Comparison of ENCODE assay signal across 8 mouse cellular contexts in genomic region chr5:125244825-125245533, GRCm38 (mm10).
A peak's percentile ranks its signal among the peaks of the same experiment; 100 is the strongest.
DNase-seq lines count a peak whose midpoint lies in the region; ATAC-seq and TF ChIP-seq lines count a peak whose summit lies in the region.

No protein-coding gene starts in this region.

- no peak for TF ChIP-seq EP300 in liver, postnatal 0 days (IDR thresholded peaks at IDR 0.05; ENCODE audit: low read depth)

- no peaks in the 10 kb centered on the region for H3K9me3 ChIP-seq in heart, embryonic 11.5 days (replicated peaks; ENCODE audit: control insufficient read depth, low read length)
- H3K9me3 ChIP-seq in forebrain, embryonic 10.5 days, result no peaks in the 10 kb centered on the region
- no peaks in the 10 kb centered on the region for H3K9me3 ChIP-seq in liver, postnatal 0 days (ENCODE audit: low read length)

- peaks cover 30% of the 10 kb centered on the region for H3K4me1 ChIP-seq in heart, embryonic 11.5 days (ENCODE audit: control insufficient read depth, insufficient read depth, low read length)
- H3K4me1 ChIP-seq in forebrain, embryonic 10.5 days, result peaks cover 62% of the 10 kb centered on the region
- peaks cover 3% of the 10 kb centered on the region for H3K4me1 ChIP-seq in liver, postnatal 0 days (ENCODE audit: insufficient read depth)

- WGBS in heart, embryonic 11.5 days (ENCODE audit: insufficient replicate concordance), result 8% methylated on average over 12 of the region's 13 CpGs
- WGBS in forebrain, embryonic 10.5 days, result 8% methylated on average over 13 of the region's 13 CpGs
- 30% methylated on average over 10 of the region's 13 CpGs for WGBS in liver, postnatal 0 days (ENCODE audit: insufficient replicate concordance)

- H3K79me2 ChIP-seq in C2C12 (ENCODE audit: control insufficient read depth, insufficient read depth), result no peaks in the 10 kb centered on the region

- H3K4me3 ChIP-seq in heart, embryonic 11.5 days (ENCODE audit: low read depth, low read length), result peak overlapping the region; percentile 27
- peak overlapping the region; percentile 6 for H3K4me3 ChIP-seq in C2C12 (ENCODE audit: insufficient read depth, poor library complexity, severe bottlenecking)
- H3K4me3 ChIP-seq in forebrain, embryonic 10.5 days, result peak overlapping the region; percentile 50
- H3K4me3 ChIP-seq in liver, postnatal 0 days (ENCODE audit: low read depth, low read length), result no peak overlapping the region

- H3ac ChIP-seq in C2C12 (ENCODE audit: control insufficient read depth, insufficient read length, low read depth), result peak overlapping the region; percentile 63

- H3K79me3 ChIP-seq in C2C12 (ENCODE audit: low read depth), result no peaks in the 10 kb centered on the region

- no peak for TF ChIP-seq CTCF in C2C12 (IDR thresholded peaks at IDR 0.05; ENCODE audit: control insufficient read depth, insufficient read depth, insufficient read length)
- TF ChIP-seq CTCF in liver, postnatal 0 days (IDR thresholded peaks at IDR 0.05; ENCODE audit: low read depth), result no peak

- H3K4me2 ChIP-seq in heart, embryonic 11.5 days, result peak overlapping the region; percentile 78
- peak overlapping the region; percentile 38 for H3K4me2 ChIP-seq in liver, postnatal 0 days (ENCODE audit: low read depth, low read length)

- no peak for DNase-seq in heart, adult 8-10 months (ENCODE audit: low spot score)
- DNase-seq in forebrain, embryonic 10.5 days (ENCODE audit: extremely low spot score, low spot score), result peak; percentile 60
- DNase-seq in liver, postnatal 0 days, result no peak
- no peak for DNase-seq in B cell, adult 2 months
- no peak for DNase-seq in cerebellum, adult 18-20 months

- H3K36me3 ChIP-seq in heart, embryonic 11.5 days (ENCODE audit: control insufficient read depth, insufficient read depth, low read length), result no peaks in the 10 kb centered on the region
- no peaks in the 10 kb centered on the region for H3K36me3 ChIP-seq in C2C12 (ENCODE audit: control insufficient read depth, insufficient read depth)
- no peaks in the 10 kb centered on the region for H3K36me3 ChIP-seq in forebrain, embryonic 10.5 days (replicated peaks)
- no peaks in the 10 kb centered on the region for H3K36me3 ChIP-seq in liver, postnatal 0 days (replicated peaks; ENCODE audit: insufficient read depth, low read length)

- no peak overlapping the region for H3K27ac ChIP-seq in heart, embryonic 11.5 days (ENCODE audit: low read depth, low read length)
- H3K27ac ChIP-seq in forebrain, embryonic 10.5 days, result peak overlapping the region; percentile 87
- H3K27ac ChIP-seq in liver, postnatal 0 days (ENCODE audit: low read depth), result no peak overlapping the region

- no peaks in the 10 kb centered on the region; the same call in 1 of the 2 replicates for H3K27me3 ChIP-seq in heart, embryonic 11.5 days (ENCODE audit: control insufficient read depth, insufficient read depth, low read length)
- no peaks in the 10 kb centered on the region for H3K27me3 ChIP-seq in C2C12 (ENCODE audit: control insufficient read depth, insufficient read depth, insufficient read length)
- H3K27me3 ChIP-seq in forebrain, embryonic 10.5 days (ENCODE audit: poor library complexity, severe bottlenecking), result peaks cover 20% of the 10 kb centered on the region
- H3K27me3 ChIP-seq in liver, postnatal 0 days (ENCODE audit: insufficient read depth, low read length), result peaks cover 7% of the 10 kb centered on the region; the same call in 1 of the 2 replicates

- H3K9ac ChIP-seq in heart, embryonic 11.5 days (ENCODE audit: low read depth, low read length), result no peak overlapping the region; the same call in 1 of the 2 replicates
- H3K9ac ChIP-seq in liver, postnatal 0 days (replicated peaks), result no peak overlapping the region

- ATAC-seq in heart, embryonic 11.5 days (replicated peaks; ENCODE audit: insufficient number of reproducible peaks, low FRiP score, low TSS enrichment), result no peak; the same call in 1 of the 2 replicates
- no peak for ATAC-seq in liver, postnatal 0 days
- no peak for ATAC-seq in megakaryocyte progenitor cell, adult 5-6 weeks (replicated peaks; ENCODE audit: poor library complexity)

TF ChIP-seq in C2C12, 6 proteins besides CTCF, POLR2A, EP300 and RAD21:
- TF ChIP-seq USF1 (IDR thresholded peaks at IDR 0.05; ENCODE audit: low read depth), result no peak
- TF ChIP-seq FOSL1 (IDR thresholded peaks at IDR 0.05; ENCODE audit: insufficient read depth, low read length, poor library complexity, severe bottlenecking), result no peak
- TF ChIP-seq CEBPB (IDR thresholded peaks at IDR 0.05; ENCODE audit: low read depth), result no peak
- TF ChIP-seq MAX (IDR thresholded peaks at IDR 0.05), result no peak
- no peak for TF ChIP-seq MYOD1 (IDR thresholded peaks at IDR 0.05; ENCODE audit: control insufficient read depth, insufficient read length, low read depth)
- TF ChIP-seq MYOG (IDR thresholded peaks at IDR 0.05; ENCODE audit: control insufficient read depth, extremely low read depth, insufficient read length), result no peak
